Mouse (Mus musculus): ENCODE data around the gene Vps33a. TPM values are rescaled to one million over a fixed set of nuclear protein-coding genes. Genes with fewer than 3 reads are reported as not detected.
A peak's percentile ranks its signal among the peaks of the same experiment; 100 is the strongest.

Vps33a gene
- total and polyA plus RNA-seq, 2 experiments from 2014 or later = 42.0 to 56.2 TPM

- TF ChIP-seq CTCF (IDR thresholded peaks at IDR 0.05) = no peak
- 91% methylated on average over 5 of the region's 5 CpGs for WGBS
- no peak for ATAC-seq (ENCODE audit: low FRiP score)
Measured at GRCm38 (mm10) chr5:123510160-123510559, 62.7 kb downstream of the Vps33a start, which contains the start of gene B3gnt4. TSS of gene B3gnt4 (plus strand) at chr5:123510460.

GRCm38 (mm10) chr5:123508921-123509320 lies 63.9 kb downstream of the Vps33a start:
- peak overlapping the region; percentile 60 for H3K4me3 ChIP-seq (ENCODE audit: low read depth, low read length)
- H3K36me3 ChIP-seq (ENCODE audit: insufficient read depth, low read length) = peaks cover 11% of the 10 kb centered on the region
- DNase-seq (ENCODE audit: low spot score) (no peak), ATAC-seq (ENCODE audit: low FRiP score) (no peak)
- H3K9ac ChIP-seq (replicated peaks; ENCODE audit: low read length, poor library complexity, severe bottlenecking) = peak overlapping the region; percentile 65
- H3K27ac ChIP-seq (ENCODE audit: low read depth, low read length) = no peak overlapping the region
- peak overlapping the region; percentile 71 for H3K4me2 ChIP-seq (ENCODE audit: low read depth, low read length, poor library complexity, severe bottlenecking)
- H3K4me1 ChIP-seq (ENCODE audit: insufficient read depth, low read length) = no peaks in the 10 kb centered on the region
- H3K27me3 ChIP-seq (ENCODE audit: insufficient read depth, low read length) = no peaks in the 10 kb centered on the region
- TF ChIP-seq CTCF (IDR thresholded peaks at IDR 0.05) = no peak
- H3K9me3 ChIP-seq (ENCODE audit: low read length) = no peaks in the 10 kb centered on the region
- 6% methylated on average over 12 of the region's 12 CpGs for WGBS

More at GRCm38 (mm10) chr5:123510160-123510559, 62.7 kb downstream of the Vps33a start, which contains the start of gene B3gnt4:
- Histone ChIP-seq H3K4me3 (ENCODE audit: low read depth, low read length) (no peak within 1 kb of the TSS; the same call in 1 of the 2 replicates), H3K9ac (replicated peaks; ENCODE audit: low read length, poor library complexity, severe bottlenecking) (no peak within 1 kb of the TSS), H3K4me1 (ENCODE audit: insufficient read depth, low read length) (no peaks in the 10 kb centered on the region), H3K36me3 (ENCODE audit: insufficient read depth, low read length) (peaks cover 13% of the 10 kb centered on the region), H3K27ac (ENCODE audit: low read depth, low read length) (no peak within 1 kb of the TSS), H3K27me3 (ENCODE audit: insufficient read depth, low read length) (no peaks in the 10 kb centered on the region), H3K4me2 (ENCODE audit: low read depth, low read length, poor library complexity, severe bottlenecking) (peak within 1 kb of the TSS; percentile 71), H3K9me3 (ENCODE audit: low read length) (no peaks in the 10 kb centered on the region)
- DNase-seq (ENCODE audit: low spot score) = no peak

- H3K9ac ChIP-seq (replicated peaks; ENCODE audit: low read length, poor library complexity, severe bottlenecking) = peak overlapping the region; percentile 65
- H3K27ac ChIP-seq (ENCODE audit: low read depth, low read length) = no peak overlapping the region
- DNase-seq (ENCODE audit: low spot score) = peak; percentile 95
- no peaks in the 10 kb centered on the region for H3K4me1 ChIP-seq (ENCODE audit: insufficient read depth, low read length)
- ATAC-seq (ENCODE audit: low FRiP score) = peak; percentile 92
- WGBS = under 1% methylated on average over 50 of the region's 59 CpGs
- H3K36me3 ChIP-seq (ENCODE audit: insufficient read depth, low read length) = peaks cover 11% of the 10 kb centered on the region
- H3K4me3 ChIP-seq (ENCODE audit: low read depth, low read length) = peak overlapping the region; percentile 60
- H3K4me2 ChIP-seq (ENCODE audit: low read depth, low read length, poor library complexity, severe bottlenecking) = peak overlapping the region; percentile 71
- peak; percentile 60 for TF ChIP-seq CTCF (IDR thresholded peaks at IDR 0.05)
- H3K27me3 ChIP-seq (ENCODE audit: insufficient read depth, low read length) = no peaks in the 10 kb centered on the region
- no peaks in the 10 kb centered on the region for H3K9me3 ChIP-seq (ENCODE audit: low read length)
Measured at GRCm38 (mm10) chr5:123507936-123508723, 64.7 kb downstream of the Vps33a start.

GRCm38 (mm10) chr5:123501973-123502372 lies 70.9 kb downstream of the Vps33a start:
- no peak overlapping the region for H3K4me2 ChIP-seq (ENCODE audit: low read depth, low read length, poor library complexity, severe bottlenecking)
- TF ChIP-seq CTCF (IDR thresholded peaks at IDR 0.05) = no peak
- no peak for ATAC-seq (ENCODE audit: low FRiP score)
- H3K36me3 ChIP-seq (ENCODE audit: insufficient read depth, low read length) = no peaks in the 10 kb centered on the region
- no peak overlapping the region for H3K9ac ChIP-seq (replicated peaks; ENCODE audit: low read length, poor library complexity, severe bottlenecking)
- no peak overlapping the region for H3K4me3 ChIP-seq (ENCODE audit: low read depth, low read length)
- no peaks in the 10 kb centered on the region for H3K9me3 ChIP-seq (ENCODE audit: low read length)
- peaks cover 3% of the 10 kb centered on the region; the same call in 1 of the 2 replicates for H3K4me1 ChIP-seq (ENCODE audit: insufficient read depth, low read length)
- 79% methylated on average over 4 of the region's 4 CpGs for WGBS
- no peak overlapping the region for H3K27ac ChIP-seq (ENCODE audit: low read depth, low read length)
- DNase-seq (ENCODE audit: low spot score) = no peak
- H3K27me3 ChIP-seq (ENCODE audit: insufficient read depth, low read length) = no peaks in the 10 kb centered on the region

GRCm38 (mm10) chr5:123499717-123500116 lies 73.1 kb downstream of the Vps33a start:
- no peak overlapping the region for H3K27ac ChIP-seq (ENCODE audit: low read depth, low read length)
- no peaks in the 10 kb centered on the region for H3K9me3 ChIP-seq (ENCODE audit: low read length)
- no peaks in the 10 kb centered on the region for H3K36me3 ChIP-seq (ENCODE audit: insufficient read depth, low read length)
- WGBS = 47% methylated on average over 4 of the region's 4 CpGs
- no peak overlapping the region for H3K9ac ChIP-seq (replicated peaks; ENCODE audit: low read length, poor library complexity, severe bottlenecking)
- H3K27me3 ChIP-seq (ENCODE audit: insufficient read depth, low read length) = no peaks in the 10 kb centered on the region
- H3K4me2 ChIP-seq (ENCODE audit: low read depth, low read length, poor library complexity, severe bottlenecking) = no peak overlapping the region
- no peak for ATAC-seq (ENCODE audit: low FRiP score)
- peaks cover 3% of the 10 kb centered on the region; the same call in 1 of the 2 replicates for H3K4me1 ChIP-seq (ENCODE audit: insufficient read depth, low read length)
- DNase-seq (ENCODE audit: low spot score) = peak; percentile 72
- peak; percentile 79 for TF ChIP-seq CTCF (IDR thresholded peaks at IDR 0.05)
- H3K4me3 ChIP-seq (ENCODE audit: low read depth, low read length) = no peak overlapping the region

- Histone ChIP-seq H3K27ac (ENCODE audit: low read depth, low read length) (no peak overlapping the region), H3K9me3 (ENCODE audit: low read length) (no peaks in the 10 kb centered on the region), H3K9ac (replicated peaks; ENCODE audit: low read length, poor library complexity, severe bottlenecking) (no peak overlapping the region), H3K4me3 (ENCODE audit: low read depth, low read length) (no peak overlapping the region), H3K36me3 (ENCODE audit: insufficient read depth, low read length) (no peaks in the 10 kb centered on the region), H3K4me1 (ENCODE audit: insufficient read depth, low read length) (peaks cover 5% of the 10 kb centered on the region; the same call in 1 of the 2 replicates), H3K27me3 (ENCODE audit: insufficient read depth, low read length) (no peaks in the 10 kb centered on the region), H3K4me2 (ENCODE audit: low read depth, low read length, poor library complexity, severe bottlenecking) (no peak overlapping the region)
- 72% methylated on average over 9 of the region's 9 CpGs for WGBS
- DNase-seq (ENCODE audit: low spot score) (no peak), ATAC-seq (ENCODE audit: low FRiP score) (no peak)
- no peak for TF ChIP-seq CTCF (IDR thresholded peaks at IDR 0.05)
Measured at GRCm38 (mm10) chr5:123489935-123490334, 82.9 kb downstream of the Vps33a start.

Data from midbrain, postnatal 0 days (tissue).